Mouse (Mus musculus): Measurements from ENCODE around the gene D630003M21Rik. TPM values are rescaled to one million over a fixed set of nuclear protein-coding genes. Genes with fewer than 3 reads are reported as not detected.
A peak's percentile ranks its signal among the peaks of the same experiment; 100 is the strongest.

D630003M21Rik gene
- polyA plus RNA-seq, 1 experiment: 0.25 TPM

- TF ChIP-seq MYOD1 (IDR thresholded peaks at IDR 0.05; ENCODE audit: control insufficient read depth in 1 of 3, insufficient read length in 2 of 3, low read depth in 2 of 3): peak in 2 of 3 experiments; percentile 70 to 87
- TF ChIP-seq SRF (IDR thresholded peaks at IDR 0.05; ENCODE audit: control insufficient read depth, insufficient read length, low read depth): no peak
- no peak for TF ChIP-seq E2F4 (IDR thresholded peaks at IDR 0.05; ENCODE audit: insufficient read depth)
- peak in 2 of 3 experiments; percentile 37 to 48 for TF ChIP-seq MYOG (IDR thresholded peaks at IDR 0.05; ENCODE audit: control insufficient read depth in 1 of 3, insufficient read depth in 1 of 3, insufficient read length in 2 of 3, low read depth in 2 of 3)
- no peak for TF ChIP-seq POLR2AphosphoS2 (IDR thresholded peaks at IDR 0.05; ENCODE audit: insufficient read length, low read depth)
- H3ac ChIP-seq (ENCODE audit: control insufficient read depth, insufficient read length): no peak within 1 kb of the TSS
Observed at GRCm38 (mm10) chr2:158258005-158258418, 29.0 kb upstream of the D630003M21Rik start, which contains the start of gene Bpi. Bpi (plus strand) TSS chr2:158258094.

GRCm38 (mm10) chr2:158256894-158257293 lies 27.9 kb upstream of the D630003M21Rik start:
- Histone ChIP-seq H3K27me3 (ENCODE audit: control insufficient read depth, insufficient read depth, insufficient read length) (peaks cover 6% of the 10 kb centered on the region), H3K4me3 (no peak overlapping the region), H3K79me2 (ENCODE audit: control insufficient read depth, insufficient read depth) (no peaks in the 10 kb centered on the region), H3ac (ENCODE audit: control insufficient read depth, insufficient read length) (no peak overlapping the region), H3K36me3 (ENCODE audit: control insufficient read depth, insufficient read depth) (no peaks in the 10 kb centered on the region), H3K4me2 (ENCODE audit: low read depth) (no peak overlapping the region)
- TF ChIP-seq MAX (IDR thresholded peaks at IDR 0.05; ENCODE audit: low read depth) (no peak), POLR2AphosphoS2 (IDR thresholded peaks at IDR 0.05; ENCODE audit: insufficient read length, low read depth) (no peak), MYOG (IDR thresholded peaks at IDR 0.05; ENCODE audit: control insufficient read depth in 1 of 3, insufficient read depth in 1 of 3, insufficient read length in 2 of 3, low read depth in 2 of 3) (no peak), POLR2A (IDR thresholded peaks at IDR 0.05; ENCODE audit: insufficient read length, low read depth) (no peak), CEBPB (IDR thresholded peaks at IDR 0.05; ENCODE audit: insufficient read depth, poor library complexity, severe bottlenecking) (no peak), SRF (IDR thresholded peaks at IDR 0.05; ENCODE audit: control insufficient read depth, insufficient read length, low read depth) (no peak), TCF3 (IDR thresholded peaks at IDR 0.05; ENCODE audit: insufficient read length, low read depth) (no peak), REST (IDR thresholded peaks at IDR 0.05; ENCODE audit: insufficient read depth, insufficient read length) (no peak), E2F4 (IDR thresholded peaks at IDR 0.05; ENCODE audit: insufficient read depth) (no peak), USF1 (IDR thresholded peaks at IDR 0.05; ENCODE audit: low read depth) (no peak), TCF12 (IDR thresholded peaks at IDR 0.05; ENCODE audit: insufficient read depth, poor library complexity, severe bottlenecking) (no peak), MYOD1 (IDR thresholded peaks at IDR 0.05; ENCODE audit: control insufficient read depth in 1 of 3, insufficient read length in 2 of 3, low read depth in 2 of 3) (no peak)

More at GRCm38 (mm10) chr2:158258005-158258418, 29.0 kb upstream of the D630003M21Rik start, which contains the start of gene Bpi:
- Histone ChIP-seq H3K4me3 (no peak within 1 kb of the TSS), H3K36me3 (ENCODE audit: control insufficient read depth, insufficient read depth) (no peaks in the 10 kb centered on the region), H3K4me2 (ENCODE audit: low read depth) (peak within 1 kb of the TSS; percentile 38), H3K27me3 (ENCODE audit: control insufficient read depth, insufficient read depth, insufficient read length) (peaks cover 6% of the 10 kb centered on the region), H3K79me2 (ENCODE audit: control insufficient read depth, insufficient read depth) (no peaks in the 10 kb centered on the region)

- no peak for TF ChIP-seq POLR2A (IDR thresholded peaks at IDR 0.05; ENCODE audit: insufficient read length, low read depth)
- TF ChIP-seq TCF12 (IDR thresholded peaks at IDR 0.05; ENCODE audit: insufficient read depth, poor library complexity, severe bottlenecking): no peak
- no peak for TF ChIP-seq USF1 (IDR thresholded peaks at IDR 0.05; ENCODE audit: low read depth)
- no peak for TF ChIP-seq MAX (IDR thresholded peaks at IDR 0.05; ENCODE audit: low read depth)
- no peak for TF ChIP-seq POLR2AphosphoS2 (IDR thresholded peaks at IDR 0.05; ENCODE audit: insufficient read length, low read depth)
- TF ChIP-seq REST (IDR thresholded peaks at IDR 0.05; ENCODE audit: insufficient read depth, insufficient read length): no peak
- no peak for TF ChIP-seq MYOG (IDR thresholded peaks at IDR 0.05; ENCODE audit: control insufficient read depth in 1 of 3, insufficient read depth in 1 of 3, insufficient read length in 2 of 3, low read depth in 2 of 3)
- no peak for TF ChIP-seq CEBPB (IDR thresholded peaks at IDR 0.05; ENCODE audit: insufficient read depth, poor library complexity, severe bottlenecking)
- no peak for TF ChIP-seq E2F4 (IDR thresholded peaks at IDR 0.05; ENCODE audit: insufficient read depth)
- TF ChIP-seq MYOD1 (IDR thresholded peaks at IDR 0.05; ENCODE audit: control insufficient read depth in 1 of 3, insufficient read length in 2 of 3, low read depth in 2 of 3): no peak
- no peak for TF ChIP-seq SRF (IDR thresholded peaks at IDR 0.05; ENCODE audit: control insufficient read depth, insufficient read length, low read depth)
- no peak for TF ChIP-seq TCF3 (IDR thresholded peaks at IDR 0.05; ENCODE audit: insufficient read length, low read depth)
- Histone ChIP-seq H3K27me3 (ENCODE audit: control insufficient read depth, insufficient read depth, insufficient read length) (no peaks in the 10 kb centered on the region), H3ac (ENCODE audit: control insufficient read depth, insufficient read length) (no peak overlapping the region), H3K79me2 (ENCODE audit: control insufficient read depth, insufficient read depth) (no peaks in the 10 kb centered on the region), H3K4me3 (no peak overlapping the region), H3K4me2 (ENCODE audit: low read depth) (no peak overlapping the region), H3K36me3 (ENCODE audit: control insufficient read depth, insufficient read depth) (no peaks in the 10 kb centered on the region)
Observed at GRCm38 (mm10) chr2:158253806-158254205, 24.8 kb upstream of the D630003M21Rik start.

- no peak for TF ChIP-seq CEBPB (IDR thresholded peaks at IDR 0.05; ENCODE audit: insufficient read depth, poor library complexity, severe bottlenecking)
- TF ChIP-seq E2F4 (IDR thresholded peaks at IDR 0.05; ENCODE audit: insufficient read depth): no peak
- no peak for TF ChIP-seq SRF (IDR thresholded peaks at IDR 0.05; ENCODE audit: control insufficient read depth, insufficient read length, low read depth)
- no peak for TF ChIP-seq POLR2AphosphoS2 (IDR thresholded peaks at IDR 0.05; ENCODE audit: insufficient read length, low read depth)
- no peak for TF ChIP-seq MAX (IDR thresholded peaks at IDR 0.05; ENCODE audit: low read depth)
- TF ChIP-seq TCF12 (IDR thresholded peaks at IDR 0.05; ENCODE audit: insufficient read depth, poor library complexity, severe bottlenecking): no peak
- TF ChIP-seq MYOD1 (IDR thresholded peaks at IDR 0.05; ENCODE audit: control insufficient read depth in 1 of 3, insufficient read length in 2 of 3, low read depth in 2 of 3): no peak
- no peak for TF ChIP-seq MYOG (IDR thresholded peaks at IDR 0.05; ENCODE audit: control insufficient read depth in 1 of 3, insufficient read depth in 1 of 3, insufficient read length in 2 of 3, low read depth in 2 of 3)
- no peak for TF ChIP-seq USF1 (IDR thresholded peaks at IDR 0.05; ENCODE audit: low read depth)
- TF ChIP-seq POLR2A (IDR thresholded peaks at IDR 0.05; ENCODE audit: insufficient read length, low read depth): no peak
- no peak for TF ChIP-seq TCF3 (IDR thresholded peaks at IDR 0.05; ENCODE audit: insufficient read length, low read depth)
- TF ChIP-seq REST (IDR thresholded peaks at IDR 0.05; ENCODE audit: insufficient read depth, insufficient read length): no peak
- H3K79me2 ChIP-seq (ENCODE audit: control insufficient read depth, insufficient read depth): no peaks in the 10 kb centered on the region
- H3K4me3 ChIP-seq: no peak overlapping the region
- no peak overlapping the region for H3K4me2 ChIP-seq (ENCODE audit: low read depth)
- H3K36me3 ChIP-seq (ENCODE audit: control insufficient read depth, insufficient read depth): no peaks in the 10 kb centered on the region
- H3ac ChIP-seq (ENCODE audit: control insufficient read depth, insufficient read length): no peak overlapping the region
- H3K27me3 ChIP-seq (ENCODE audit: control insufficient read depth, insufficient read depth, insufficient read length): no peaks in the 10 kb centered on the region
Observed at GRCm38 (mm10) chr2:158250558-158250957, 21.5 kb upstream of the D630003M21Rik start.

Measured in myocyte (in vitro differentiated cells).